Mouse (Mus musculus) stomach, postnatal 0 days (tissue): ENCODE data around the gene Psmb8.

Experiments
- CTCF ChIP-seq: IDR thresholded peaks from 2 replicates; pipeline ENCODE4 v1.5.1; 2016; ENCODE audit warnings: antibody characterized with exemption, low read depth, mild to moderate bottlenecking, moderate library complexity
- EP300 ChIP-seq: optimal IDR thresholded peaks from 2 replicates; pipeline ENCODE3; 2016; ENCODE audit warnings: antibody characterized with exemption

DNA sequence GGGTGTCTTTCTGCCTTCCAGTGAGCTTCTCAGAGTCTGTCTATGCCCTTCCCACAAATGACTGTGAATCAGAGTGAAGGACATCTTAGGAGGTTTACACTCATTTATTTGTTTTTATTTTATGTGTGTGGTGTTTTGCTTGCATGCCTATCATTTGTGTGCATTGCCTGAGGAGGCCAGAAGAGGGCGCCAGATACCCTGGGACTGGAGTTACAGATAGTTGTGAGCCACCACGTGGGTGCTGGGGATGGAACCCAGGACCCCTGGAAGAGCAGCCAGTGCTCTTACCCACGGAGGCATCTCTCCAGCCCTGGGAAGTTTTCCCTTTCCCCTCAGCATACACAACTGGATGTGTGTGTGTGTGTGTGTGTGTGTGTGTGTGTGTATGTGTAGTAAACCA, 12.2 kb downstream of the Psmb8 start:
- TF ChIP-seq CTCF (peak; percentile 52), EP300 (no peak)
